Mouse (Mus musculus): Measurements from ENCODE around the gene Ano10. TPM values are rescaled to one million over a fixed set of nuclear protein-coding genes. Genes with fewer than 3 reads are reported as not detected.

The Ano10 gene
- polyA plus RNA-seq (2017; shearing (Covaris generic)), result 43.7 TPM

GRCm38 (mm10) chr9:122294242-122294881 is at the start of gene Ano10:
TSS of gene Ano10 (minus strand) at chr9:122294423.

Other genes starting within 250 kb of the Ano10 start
- gene Snrk, start 177.2 kb downstream of the Ano10 start, polyA plus RNA-seq (2017; shearing (Covaris generic)), result 86.2 TPM
- gene Abhd5, start 57.2 kb upstream of the Ano10 start, polyA plus RNA-seq (2017; shearing (Covaris generic)), result 21.0 TPM